16 mouse cellular contexts compared by ENCODE assay signal in the genomic region with DNA sequence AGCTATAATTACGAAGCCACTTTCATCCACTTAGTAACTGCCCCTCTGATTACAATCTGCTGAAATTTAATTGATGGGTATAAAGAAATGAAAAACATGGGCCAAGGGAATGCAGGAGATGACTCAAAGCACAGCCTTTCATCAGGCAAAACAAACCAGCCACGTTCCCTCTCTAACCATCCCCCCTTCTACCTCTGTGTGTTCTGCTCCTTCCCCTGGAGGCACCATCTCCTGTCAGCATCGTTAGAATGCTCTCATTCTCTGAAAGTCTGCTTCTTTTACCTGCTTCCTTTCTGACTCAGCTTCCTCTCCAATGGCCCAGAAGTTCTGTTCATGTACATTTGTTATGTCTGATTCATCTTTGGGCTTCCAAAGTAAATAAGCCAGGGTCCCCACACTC. TPM values are rescaled to one million over a fixed set of nuclear protein-coding genes. Genes with fewer than 3 reads are reported as not detected.
DNase-seq lines count a peak whose midpoint lies in the region; ATAC-seq lines count a peak whose summit lies in the region.
"Had no signal": no experiment of that assay in that cellular context is flagged by ENCODE, and none has a peak within 500 bp of the region (broad histone marks: within the 10 kb centered on the region; RNA-seq: fewer than 3 reads in every experiment).

No protein-coding gene starts in this region.

- H3K4me1 ChIP-seq in hindbrain, embryonic 14.5 days (replicated peaks; ENCODE audit: control insufficient read depth, insufficient read depth, low read length) = peaks cover 16% of the 10 kb centered on the region
- no peaks in the 10 kb centered on the region for H3K4me1 ChIP-seq in hindbrain, embryonic 11.5 days (replicated peaks; ENCODE audit: control insufficient read depth, insufficient read depth, low read length)
- peaks cover 9% of the 10 kb centered on the region for H3K4me1 ChIP-seq in midbrain, embryonic 13.5 days (replicated peaks)
- H3K4me1 ChIP-seq: embryonic facial prominence, embryonic 15.5 days; liver, embryonic 12.5 days had no signal

- no peak for ATAC-seq in hindbrain, embryonic 14.5 days (ENCODE audit: low FRiP score)
- no peak for ATAC-seq in hindbrain, embryonic 11.5 days (ENCODE audit: low FRiP score)
- ATAC-seq in midbrain, embryonic 13.5 days = peak; percentile 55; the same call in 1 of the 2 replicates
- ATAC-seq: forebrain, embryonic 14.5 days; liver, embryonic 12.5 days; lung, postnatal 0 days had no signal

- H3K36me3 ChIP-seq in hindbrain, embryonic 14.5 days (replicated peaks; ENCODE audit: control insufficient read depth, insufficient read depth) = peaks cover 21% of the 10 kb centered on the region; the same call in 1 of the 2 replicates
- H3K36me3 ChIP-seq in hindbrain, embryonic 11.5 days (ENCODE audit: control insufficient read depth, insufficient read depth, low read length) = no peaks in the 10 kb centered on the region
- H3K36me3 ChIP-seq in midbrain, embryonic 13.5 days = peaks cover 27% of the 10 kb centered on the region
- H3K36me3 ChIP-seq: liver, embryonic 12.5 days had no signal

- no peak overlapping the region for H3K4me3 ChIP-seq in hindbrain, embryonic 14.5 days (replicated peaks; ENCODE audit: low read length)
- H3K4me3 ChIP-seq in hindbrain, embryonic 11.5 days (ENCODE audit: low read depth, low read length) = no peak overlapping the region
- no peak overlapping the region for H3K4me3 ChIP-seq in midbrain, embryonic 13.5 days (replicated peaks)
- H3K4me3 ChIP-seq: embryonic facial prominence, embryonic 15.5 days; liver, embryonic 12.5 days; megakaryocyte, embryonic 14.5 days; neural tube, embryonic 12.5 days had no signal

- WGBS in hindbrain, embryonic 14.5 days = 21% methylated on average over 3 of the region's 3 CpGs
- whole genome bisulfite sequencing in hindbrain, embryonic 11.5 days = 45% methylated on average over 3 of the region's 3 CpGs
- 40% methylated on average over 3 of the region's 3 CpGs for WGBS in midbrain, embryonic 13.5 days

- no peak overlapping the region for H3K9ac ChIP-seq in hindbrain, embryonic 14.5 days
- H3K9ac ChIP-seq in hindbrain, embryonic 11.5 days (ENCODE audit: low read depth, low read length) = no peak overlapping the region
- no peak overlapping the region for H3K9ac ChIP-seq in midbrain, embryonic 13.5 days (replicated peaks)
- H3K9ac ChIP-seq: embryonic facial prominence, embryonic 15.5 days; liver, embryonic 12.5 days; neural tube, embryonic 12.5 days had no signal

- DNase-seq in hindbrain, embryonic 14.5 days (ENCODE audit: low spot score) = no peak
- DNase-seq in hindbrain, embryonic 11.5 days (ENCODE audit: low spot score) = no peak
- DNase-seq in A20 (ENCODE audit: low read depth, low spot score) = peak; percentile 29
- DNase-seq in NIH3T3 (ENCODE audit: low read depth) = peak; percentile 20
- DNase-seq in frontal cortex, postnatal 14 days (ENCODE audit: low spot score in 2 of 2) = no peak
- DNase-seq in layer of hippocampus, adult 8-10 months (ENCODE audit: low spot score in 2 of 2) = no peak
- DNase-seq: adrenal gland, postnatal 14 days; heart, postnatal 36 days; right cerebral cortex, adult 18-20 months had no signal

- H3K27ac ChIP-seq in hindbrain, embryonic 14.5 days = peak overlapping the region; percentile 48; the same call in 1 of the 2 replicates
- no peak overlapping the region for H3K27ac ChIP-seq in hindbrain, embryonic 11.5 days (ENCODE audit: low read depth, low read length)
- H3K27ac ChIP-seq in midbrain, embryonic 13.5 days = peak overlapping the region; percentile 45
- H3K27ac ChIP-seq: embryonic facial prominence, embryonic 15.5 days; liver, embryonic 12.5 days; neural tube, embryonic 12.5 days had no signal

- no peak overlapping the region for H3K4me2 ChIP-seq in hindbrain, embryonic 14.5 days (replicated peaks)
- no peak overlapping the region for H3K4me2 ChIP-seq in hindbrain, embryonic 11.5 days (replicated peaks; ENCODE audit: low read depth, low read length)
- no peak overlapping the region for H3K4me2 ChIP-seq in midbrain, embryonic 13.5 days (replicated peaks)
- H3K4me2 ChIP-seq: embryonic facial prominence, embryonic 15.5 days; liver, embryonic 12.5 days; neural tube, embryonic 12.5 days had no signal

- no peaks in the 10 kb centered on the region for H3K27me3 ChIP-seq in hindbrain, embryonic 14.5 days (ENCODE audit: control insufficient read depth, insufficient read depth, low read length)
- no peaks in the 10 kb centered on the region for H3K27me3 ChIP-seq in hindbrain, embryonic 11.5 days (ENCODE audit: control insufficient read depth, insufficient read depth, low read length)
- H3K27me3 ChIP-seq in midbrain, embryonic 13.5 days = no peaks in the 10 kb centered on the region
- H3K27me3 ChIP-seq: embryonic facial prominence, embryonic 15.5 days; neural tube, embryonic 12.5 days had no signal

- no peaks in the 10 kb centered on the region for H3K9me3 ChIP-seq in hindbrain, embryonic 14.5 days (ENCODE audit: control insufficient read depth, low read length)
- no peaks in the 10 kb centered on the region for H3K9me3 ChIP-seq in hindbrain, embryonic 11.5 days (ENCODE audit: control insufficient read depth, low read length)
- no peaks in the 10 kb centered on the region for H3K9me3 ChIP-seq in midbrain, embryonic 13.5 days
- H3K9me3 ChIP-seq: embryonic facial prominence, embryonic 15.5 days; liver, embryonic 12.5 days; megakaryocyte, embryonic 14.5 days; neural tube, embryonic 12.5 days had no signal

RNA-seq across cellular contexts. Expression of a gene that starts 6.6 kb away (rescaled TPM):
- 6.1 and 6.4 TPM in 2 replicates for polyA plus RNA-seq in hindbrain, embryonic 14.5 days (2014; fragmentation: Nextera tagmentation; extraction: Ambion mirVana)
- 8.4 and 10.1 TPM in 2 replicates for polyA plus RNA-seq in hindbrain, embryonic 11.5 days (2014; fragmentation: Nextera tagmentation; extraction: Ambion mirVana)
- polyA plus RNA-seq in midbrain, embryonic 13.5 days (2015; fragmentation: Nextera tagmentation; extraction: Ambion mirVana) = 8.2 and 8.8 TPM in 2 replicates
- 10 to 100 TPM in 2 of 4 experiments, 1 to 10 TPM in 2; 9.5 to 10.3 (median 10.1) TPM for total RNA-seq in layer of hippocampus, adult 8-10 months (2022)

Comparison
In these comparisons a context has a peak if more than half of its experiments do, and no peak if none do; other contexts are left out.
1. DNase-seq: peak in A20 (single experiment) and NIH3T3 (single experiment); none in hindbrain, embryonic 14.5 days (single experiment), hindbrain, embryonic 11.5 days (single experiment), frontal cortex, postnatal 14 days (0 of 2) and layer of hippocampus, adult 8-10 months (0 of 2).